Mouse (Mus musculus) midbrain, embryonic 11.5 days (tissue): ENCODE measurements at regions not wholly inside any gene's neighbourhood (a gene's known extent, or its start where the extent isn't known, plus 50 kb on each side); places are given as distances from the start of the nearest gene placed in this dataset.

ENCODE experiments used
- ATAC-seq: fragments of 200-750 bp; cut with Nextera tagmentation; 2 replicates; pipeline ENCODE4 v1.8.0; 2017; ENCODE audit warnings: moderate TSS enrichment, moderate library complexity; ENCODE audit not compliant: low FRiP score
- DNase-seq: peaks from one replicate; pipeline ENCODE4 v3.0.0; 2015; ENCODE audit warnings: low spot score; ENCODE audit errors: missing footprints
- H3K27ac ChIP-seq: fragments of 300-500 bp; sonication (generic); 2 replicates; pipeline ENCODE4 v1.5.1; 2014; ENCODE audit warnings: low read depth, low read length
- H3K27me3 ChIP-seq: fragments of 300-500 bp; sonication (generic); 2 replicates; pipeline ENCODE4 v1.6.1; 2014; ENCODE audit warnings: mild to moderate bottlenecking, low read length, moderate library complexity, mixed read lengths; ENCODE audit not compliant: control insufficient read depth, insufficient read depth
- H3K36me3 ChIP-seq: fragments of 300-500 bp; sonication (generic); 2 replicates; pipeline ENCODE4 v1.6.1; 2014; ENCODE audit warnings: mild to moderate bottlenecking, low read length, moderate library complexity, mixed read lengths; ENCODE audit not compliant: control insufficient read depth, insufficient read depth
- H3K4me1 ChIP-seq: fragments of 300-500 bp; sonication (generic); 2 replicates; pipeline ENCODE4 v1.6.1; 2014; ENCODE audit warnings: low read length; ENCODE audit not compliant: control insufficient read depth, insufficient read depth
- H3K4me2 ChIP-seq: fragments of 300-500 bp; sonication (generic); 2 replicates; pipeline ENCODE4 v1.6.1; 2014; ENCODE audit warnings: mild to moderate bottlenecking, moderate library complexity
- H3K4me3 ChIP-seq: fragments of 300-500 bp; sonication (generic); 2 replicates; pipeline ENCODE4 v1.5.1; 2014; ENCODE audit warnings: low read depth, low read length
- H3K9ac ChIP-seq: fragments of 300-500 bp; sonication (generic); 2 replicates; pipeline ENCODE4 v1.6.1; 2014; ENCODE audit warnings: low read length
- H3K9me3 ChIP-seq: fragments of 300-500 bp; sonication (generic); 2 replicates; pipeline ENCODE4 v1.6.1; 2016; ENCODE audit warnings: low read length; ENCODE audit not compliant: control insufficient read depth
- WGBS: fragments of 180-500 bp; shearing (Covaris S2); extraction: QIAGEN DNeasy Blood & Tissue Kit; methylation state at CpG from one replicate; pipeline ENCODE4 v1.1.7; 2014; 5-methylcytosine and 5-hydroxymethylcytosine counted together

GRCm38 (mm10) chr14:62027751-62028279, 264.6 kb upstream of the Rnaseh2b start:
- H3K4me2 ChIP-seq = no peak overlapping the region
- H3K9ac ChIP-seq = no peak overlapping the region
- DNase-seq (no peak), ATAC-seq (no peak)
- 91% methylated on average over 8 of the region's 8 CpGs for WGBS
- no peak overlapping the region for H3K27ac ChIP-seq
- no peak overlapping the region for H3K4me3 ChIP-seq
- H3K27me3 ChIP-seq = no peaks in the 10 kb centered on the region
- no peaks in the 10 kb centered on the region for H3K36me3 ChIP-seq
- no peaks in the 10 kb centered on the region for H3K9me3 ChIP-seq
- H3K4me1 ChIP-seq = no peaks in the 10 kb centered on the region

DNA sequence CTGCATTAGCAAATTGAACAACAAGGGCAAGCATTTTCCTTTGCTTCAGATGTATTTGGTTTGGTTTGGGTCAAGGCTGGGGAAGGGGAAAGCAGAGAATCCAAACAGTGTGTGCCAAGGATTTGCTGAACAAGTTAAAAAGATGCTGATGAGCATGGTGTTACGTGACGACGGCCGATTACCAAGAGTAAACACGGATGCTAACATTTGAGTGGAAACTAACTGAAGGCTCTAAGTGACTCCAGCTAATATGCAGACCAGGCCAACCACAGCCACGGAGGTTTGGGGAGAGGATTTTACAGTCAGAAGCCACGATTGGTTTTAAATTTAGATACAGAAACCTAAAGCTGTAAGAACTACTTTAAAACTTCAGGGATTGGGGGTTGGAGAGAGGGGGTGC, 262.3 kb upstream of the Rnaseh2b start:
- H3K4me1 ChIP-seq = no peaks in the 10 kb centered on the region
- WGBS = 75% methylated on average over 7 of the region's 7 CpGs
- DNase-seq (no peak), ATAC-seq (no peak)
- H3K4me3 ChIP-seq = no peak overlapping the region
- H3K36me3 ChIP-seq = no peaks in the 10 kb centered on the region
- H3K4me2 ChIP-seq = no peak overlapping the region
- no peak overlapping the region for H3K27ac ChIP-seq
- no peaks in the 10 kb centered on the region for H3K27me3 ChIP-seq
- no peak overlapping the region for H3K9ac ChIP-seq
- H3K9me3 ChIP-seq = no peaks in the 10 kb centered on the region

- ATAC-seq (no peak), DNase-seq (no peak)
- Histone ChIP-seq H3K9me3 (no peaks in the 10 kb centered on the region), H3K4me3 (no peak overlapping the region), H3K27me3 (no peaks in the 10 kb centered on the region), H3K9ac (no peak overlapping the region), H3K36me3 (no peaks in the 10 kb centered on the region), H3K27ac (no peak overlapping the region), H3K4me1 (no peaks in the 10 kb centered on the region), H3K4me2 (no peak overlapping the region)
- WGBS = 95% methylated on average over 4 of the region's 4 CpGs
Measured at GRCm38 (mm10) chr14:62033661-62034060, 258.7 kb upstream of the Rnaseh2b start.

GRCm38 (mm10) chr14:62034664-62035063, 257.7 kb upstream of the Rnaseh2b start:
- WGBS = 40% methylated on average over 4 of the region's 4 CpGs
- Histone ChIP-seq H3K9ac (no peak overlapping the region), H3K27me3 (no peaks in the 10 kb centered on the region), H3K4me1 (no peaks in the 10 kb centered on the region), H3K4me3 (no peak overlapping the region), H3K27ac (no peak overlapping the region), H3K36me3 (no peaks in the 10 kb centered on the region), H3K9me3 (no peaks in the 10 kb centered on the region), H3K4me2 (no peak overlapping the region)
- ATAC-seq (no peak), DNase-seq (no peak)

- Histone ChIP-seq H3K27me3 (no peaks in the 10 kb centered on the region), H3K4me2 (no peak overlapping the region), H3K9me3 (no peaks in the 10 kb centered on the region), H3K27ac (no peak overlapping the region), H3K4me3 (no peak overlapping the region), H3K4me1 (no peaks in the 10 kb centered on the region), H3K36me3 (no peaks in the 10 kb centered on the region), H3K9ac (no peak overlapping the region)
- DNase-seq (no peak), ATAC-seq (no peak)
- WGBS = 93% methylated on average over 3 of the region's 3 CpGs
Measured at GRCm38 (mm10) chr14:62035416-62035815, 257.0 kb upstream of the Rnaseh2b start.

GRCm38 (mm10) chr14:62037514-62037913, 254.9 kb upstream of the Rnaseh2b start:
- Histone ChIP-seq H3K4me1 (no peaks in the 10 kb centered on the region), H3K36me3 (no peaks in the 10 kb centered on the region), H3K9ac (no peak overlapping the region), H3K9me3 (no peaks in the 10 kb centered on the region), H3K27ac (no peak overlapping the region), H3K4me3 (no peak overlapping the region), H3K27me3 (no peaks in the 10 kb centered on the region), H3K4me2 (no peak overlapping the region)
- DNase-seq (no peak), ATAC-seq (no peak)
- WGBS = 88% methylated on average over 1 of the region's 1 CpGs

- Histone ChIP-seq H3K4me1 (no peaks in the 10 kb centered on the region), H3K4me2 (no peak overlapping the region), H3K36me3 (no peaks in the 10 kb centered on the region), H3K9me3 (no peaks in the 10 kb centered on the region), H3K27me3 (no peaks in the 10 kb centered on the region), H3K27ac (no peak overlapping the region), H3K9ac (no peak overlapping the region), H3K4me3 (no peak overlapping the region)
- no peak for DNase-seq
- 91% methylated on average over 5 of the region's 5 CpGs for WGBS
- ATAC-seq = no peak
Measured at GRCm38 (mm10) chr14:62037917-62038316, 254.5 kb upstream of the Rnaseh2b start.

DNA sequence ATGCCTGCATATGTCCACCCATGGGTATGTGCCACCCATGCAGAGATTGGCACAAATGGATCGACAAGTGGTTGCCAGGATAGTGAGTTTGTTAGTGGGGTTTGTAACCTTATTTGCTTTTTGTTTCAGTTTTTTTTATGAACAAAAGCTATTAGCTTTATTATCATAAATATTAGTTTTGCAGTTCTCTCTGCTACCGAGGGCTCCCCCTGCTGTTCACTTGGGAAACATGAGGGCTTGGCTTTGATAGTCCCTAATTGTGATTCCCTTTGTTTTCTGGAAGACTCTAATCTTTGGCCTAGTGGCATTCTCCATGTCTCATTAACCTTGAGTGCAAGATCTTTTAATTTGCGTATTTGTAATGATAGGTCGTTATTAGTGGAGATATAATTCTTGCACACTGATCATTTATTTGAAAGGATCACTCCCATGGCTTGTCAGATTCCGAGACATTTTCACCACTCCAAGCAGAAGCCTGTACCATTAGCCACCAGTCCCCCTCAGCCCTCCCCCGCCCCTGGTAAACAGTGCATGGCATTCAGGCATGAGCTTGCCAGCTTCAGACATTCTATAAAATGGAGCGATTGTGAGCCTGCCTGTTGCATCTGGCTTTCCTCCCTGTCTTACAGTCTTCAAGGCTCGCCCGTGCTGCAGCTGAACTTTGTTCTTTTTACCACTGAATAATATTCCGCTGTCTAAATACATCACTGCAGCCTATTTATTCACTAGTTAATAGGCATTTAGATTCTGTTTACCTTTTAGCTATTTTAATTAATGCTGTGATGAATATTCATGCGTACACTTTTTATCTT, 249.9 kb upstream of the Rnaseh2b start:
- 65% methylated on average over 11 of the region's 11 CpGs for WGBS
- DNase-seq (peak; percentile 92), ATAC-seq (peak; percentile 24; the same call in 1 of the 2 replicates)
- Histone ChIP-seq H3K9ac (no peak overlapping the region), H3K4me2 (no peak overlapping the region), H3K27me3 (no peaks in the 10 kb centered on the region), H3K36me3 (no peaks in the 10 kb centered on the region), H3K4me3 (no peak overlapping the region), H3K27ac (no peak overlapping the region), H3K4me1 (no peaks in the 10 kb centered on the region), H3K9me3 (no peaks in the 10 kb centered on the region)

- Histone ChIP-seq H3K27ac (no peak overlapping the region), H3K36me3 (no peaks in the 10 kb centered on the region), H3K9me3 (no peaks in the 10 kb centered on the region), H3K4me2 (no peak overlapping the region), H3K4me3 (no peak overlapping the region), H3K27me3 (no peaks in the 10 kb centered on the region), H3K4me1 (no peaks in the 10 kb centered on the region), H3K9ac (no peak overlapping the region)
- DNase-seq (no peak), ATAC-seq (no peak)
- WGBS = 79% methylated on average over 4 of the region's 4 CpGs
Measured at GRCm38 (mm10) chr14:62043117-62043422, 249.3 kb upstream of the Rnaseh2b start.
